In the genomic region with DNA sequence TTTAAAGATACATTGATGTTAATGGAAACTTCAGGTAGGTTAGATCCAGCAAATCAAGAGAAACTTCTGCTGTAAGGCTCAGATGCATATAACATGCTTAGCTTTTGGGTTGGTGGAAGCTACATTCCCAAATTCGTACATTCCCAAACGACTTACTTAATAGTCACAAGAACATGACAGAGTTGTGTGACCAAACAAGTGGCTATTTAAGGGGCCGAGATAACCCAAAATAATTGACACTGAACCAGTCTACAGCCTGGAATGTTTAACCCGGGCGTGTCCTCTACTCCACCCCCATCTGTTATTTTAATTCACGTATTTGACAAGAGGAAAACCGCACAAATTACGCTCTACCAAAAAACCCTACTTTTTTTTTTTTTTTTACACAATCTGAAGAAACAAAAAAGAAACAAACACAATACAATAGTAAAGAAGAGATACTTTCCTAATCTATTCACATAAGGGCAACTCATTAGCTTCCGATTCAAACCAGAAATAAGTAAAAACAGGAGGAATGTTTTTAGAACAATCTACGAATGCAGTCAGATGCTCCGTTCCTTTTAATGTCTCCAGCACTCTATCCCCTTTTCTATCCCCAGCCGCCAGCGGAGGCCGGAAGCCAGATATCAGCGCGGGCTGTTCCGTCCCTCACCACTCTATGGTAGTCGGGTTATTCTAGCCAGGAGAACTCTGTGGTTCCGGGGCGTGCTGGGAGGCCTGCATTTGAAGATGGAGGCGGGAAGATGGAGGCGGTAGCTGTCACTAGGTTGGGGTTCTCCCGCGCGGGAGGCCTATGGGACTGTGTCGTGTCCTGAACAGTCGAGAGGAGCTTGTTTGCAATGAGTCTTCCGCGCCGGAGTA, we compare ENCODE assay signal across 8 mouse cellular contexts. TPM values are rescaled to one million over a fixed set of nuclear protein-coding genes. Genes with fewer than 3 reads are reported as not detected.
DNase-seq lines count a peak whose midpoint lies in the region; ATAC-seq and TF ChIP-seq lines count a peak whose summit lies in the region.

Gene Polq, plus strand, starts transcription at position 726 of the 861 bp plus-strand sequence.

- peaks cover 14% of the 10 kb centered on the region for H3K4me1 ChIP-seq in heart, embryonic 12.5 days (replicated peaks)
- no peaks in the 10 kb centered on the region for H3K4me1 ChIP-seq in kidney, postnatal 0 days (replicated peaks; ENCODE audit: insufficient read depth, low read length)
- no peaks in the 10 kb centered on the region; the same call in none of the 2 replicates for H3K4me1 ChIP-seq in liver, embryonic 11.5 days (replicated peaks; ENCODE audit: control insufficient read depth, insufficient read depth, low read length)
- peaks cover 6% of the 10 kb centered on the region for H3K4me1 ChIP-seq in stomach, embryonic 14.5 days (ENCODE audit: control insufficient read depth, insufficient read depth, low read length)

- H3K4me3 ChIP-seq in heart, embryonic 12.5 days, result peak within 1 kb of the TSS; percentile 89
- peak within 1 kb of the TSS; percentile 85 for H3K4me3 ChIP-seq in kidney, postnatal 0 days (replicated peaks; ENCODE audit: low read depth, low read length)
- peak within 1 kb of the TSS; percentile 98 for H3K4me3 ChIP-seq in liver, embryonic 11.5 days (ENCODE audit: low read depth, low read length)
- H3K4me3 ChIP-seq in stomach, embryonic 14.5 days (ENCODE audit: low read depth, low read length), result peak within 1 kb of the TSS; percentile 83

- peak within 1 kb of the TSS; percentile 92 for H3K4me2 ChIP-seq in heart, embryonic 12.5 days
- peak within 1 kb of the TSS; percentile 82 for H3K4me2 ChIP-seq in kidney, postnatal 0 days (ENCODE audit: low read length)
- H3K4me2 ChIP-seq in liver, embryonic 11.5 days, result peak within 1 kb of the TSS; percentile 82
- H3K4me2 ChIP-seq in stomach, embryonic 14.5 days (replicated peaks; ENCODE audit: low read depth, low read length), result peak within 1 kb of the TSS; percentile 79

- no peaks in the 10 kb centered on the region for H3K9me3 ChIP-seq in heart, embryonic 12.5 days (replicated peaks)
- no peaks in the 10 kb centered on the region for H3K9me3 ChIP-seq in kidney, postnatal 0 days (replicated peaks; ENCODE audit: low read length)
- H3K9me3 ChIP-seq in liver, embryonic 11.5 days (ENCODE audit: control insufficient read depth, low read length), result no peaks in the 10 kb centered on the region
- H3K9me3 ChIP-seq in stomach, embryonic 14.5 days (ENCODE audit: control insufficient read depth, low read depth, low read length), result no peaks in the 10 kb centered on the region

- H3K9ac ChIP-seq in heart, embryonic 12.5 days, result peak within 1 kb of the TSS; percentile 85
- H3K9ac ChIP-seq in kidney, postnatal 0 days (ENCODE audit: low read depth, low read length), result peak within 1 kb of the TSS; percentile 53
- H3K9ac ChIP-seq in liver, embryonic 11.5 days (ENCODE audit: low read depth, low read length), result peak within 1 kb of the TSS; percentile 92
- peak within 1 kb of the TSS; percentile 69 for H3K9ac ChIP-seq in stomach, embryonic 14.5 days (replicated peaks; ENCODE audit: low read depth, low read length)

- no peaks in the 10 kb centered on the region for H3K27me3 ChIP-seq in heart, embryonic 12.5 days (replicated peaks)
- H3K27me3 ChIP-seq in kidney, postnatal 0 days (ENCODE audit: insufficient read depth, low read length), result no peaks in the 10 kb centered on the region
- H3K27me3 ChIP-seq in liver, embryonic 11.5 days (replicated peaks; ENCODE audit: control insufficient read depth, insufficient read depth, low read length), result no peaks in the 10 kb centered on the region
- no peaks in the 10 kb centered on the region for H3K27me3 ChIP-seq in stomach, embryonic 14.5 days (ENCODE audit: control insufficient read depth, insufficient read depth, low read length)

- no peak within 1 kb of the TSS; the same call in 1 of the 2 replicates for H3K27ac ChIP-seq in heart, embryonic 12.5 days (ENCODE audit: poor library complexity, severe bottlenecking)
- no peak within 1 kb of the TSS for H3K27ac ChIP-seq in kidney, postnatal 0 days
- peak within 1 kb of the TSS; percentile 54 for H3K27ac ChIP-seq in liver, embryonic 11.5 days (ENCODE audit: low read depth, low read length)
- H3K27ac ChIP-seq in stomach, embryonic 14.5 days (ENCODE audit: low read length), result no peak within 1 kb of the TSS

- 4% methylated on average over 30 of the region's 30 CpGs for WGBS in heart, embryonic 12.5 days
- 3% methylated on average over 30 of the region's 30 CpGs for WGBS in kidney, postnatal 0 days
- 6% methylated on average over 30 of the region's 30 CpGs for WGBS in liver, embryonic 11.5 days
- WGBS in stomach, embryonic 14.5 days, result 5% methylated on average over 30 of the region's 30 CpGs

- DNase-seq in CD4-positive helper T cell, adult 2 months (ENCODE audit: low read depth, low spot score), result peak; percentile 94
- DNase-seq in brain, embryonic 18.5 days (ENCODE audit: low read depth, low spot score), result peak; percentile 89
- DNase-seq in kidney, postnatal 0 days (ENCODE audit: low spot score), result peak; percentile 97
- DNase-seq in liver, embryonic 11.5 days (ENCODE audit: low spot score), result peak; percentile 89
- peak; percentile 95 for DNase-seq in naive thymus-derived CD4-positive, alpha-beta T cell, adult 2 months (ENCODE audit: low read depth)

- ATAC-seq in erythroid progenitor cell, adult 5-6 weeks (replicated peaks; ENCODE audit: low FRiP score, poor library complexity, severe bottlenecking), result peak; percentile 97
- peak; percentile 94 for ATAC-seq in heart, embryonic 12.5 days (ENCODE audit: insufficient number of reproducible peaks, low FRiP score)
- peak; percentile 96 for ATAC-seq in kidney, postnatal 0 days (replicated peaks; ENCODE audit: low FRiP score, low read depth)
- ATAC-seq in liver, embryonic 11.5 days (replicated peaks; ENCODE audit: low FRiP score), result peak; percentile 96
- ATAC-seq in stomach, embryonic 14.5 days (ENCODE audit: insufficient number of reproducible peaks, insufficient read depth, low FRiP score, low read depth), result peak; percentile 97

- H3K36me3 ChIP-seq in heart, embryonic 12.5 days, result peaks cover 3% of the 10 kb centered on the region; the same call in 1 of the 2 replicates
- no peaks in the 10 kb centered on the region for H3K36me3 ChIP-seq in kidney, postnatal 0 days (ENCODE audit: insufficient read depth, low read length)
- H3K36me3 ChIP-seq in liver, embryonic 11.5 days (ENCODE audit: control insufficient read depth, insufficient read depth, low read length), result peaks cover 9% of the 10 kb centered on the region; the same call in 1 of the 2 replicates
- peaks cover 3% of the 10 kb centered on the region; the same call in 1 of the 2 replicates for H3K36me3 ChIP-seq in stomach, embryonic 14.5 days (ENCODE audit: control insufficient read depth, insufficient read depth, low read length)

- TF ChIP-seq CTCF in kidney, postnatal 0 days (IDR thresholded peaks at IDR 0.05; ENCODE audit: low read depth), result no peak

RNA-seq across cellular contexts. Expression of gene Polq, which starts in this region (rescaled TPM):
- 80.5 and 94.1 TPM in 2 replicates for total RNA-seq in erythroid progenitor cell, adult 5-6 weeks (2015; ENCODE audit: low replicate concordance)
- total RNA-seq in erythroid progenitor cell, adult 5-6 weeks (2017; ENCODE audit: low replicate concordance), result 108 and 116 TPM in 2 replicates
- 7.2 and 7.3 TPM in 2 replicates for polyA plus RNA-seq in heart, embryonic 12.5 days (2016; fragmentation: Nextera tagmentation; extraction: Ambion mirVana)
- polyA plus RNA-seq in kidney, postnatal 0 days (2015; fragmentation: Nextera tagmentation; extraction: Ambion mirVana), result 1.9 and 2.0 TPM in 2 replicates
- 18.9 and 21.6 TPM in 2 replicates for polyA plus RNA-seq in liver, embryonic 11.5 days (2014; fragmentation: Nextera tagmentation; extraction: Ambion mirVana)
- 10.5 and 11.7 TPM in 2 replicates for polyA plus RNA-seq in stomach, embryonic 14.5 days (2014; fragmentation: Nextera tagmentation; extraction: Ambion mirVana)
